In genomic region chr8:22004750-22005522, GRCm38 (mm10) we compare ENCODE assay signal across 22 mouse cellular contexts. TPM values are rescaled to one million over a fixed set of nuclear protein-coding genes. Genes with fewer than 3 reads are reported as not detected.
"Had no signal": no experiment of that assay in that cellular context is flagged by ENCODE, and none has a peak within 500 bp of the region (broad histone marks: within the 10 kb centered on the region; RNA-seq: fewer than 3 reads in every experiment).

No protein-coding gene starts in this region.

- ATAC-seq: inflammation-experienced regulatory T-cells, adult 6 months; intestine, postnatal 0 days; lung, postnatal 0 days had no signal

- H3K4me2 ChIP-seq: limb, embryonic 12.5 days; stomach, embryonic 15.5 days had no signal

- H3K36me3 ChIP-seq: limb, embryonic 12.5 days; stomach, embryonic 15.5 days had no signal

- H3K4me3 ChIP-seq: limb, embryonic 12.5 days; stomach, embryonic 15.5 days had no signal

- H3K4me1 ChIP-seq: limb, embryonic 12.5 days; stomach, embryonic 15.5 days had no signal

- DNase-seq: kidney, adult 8-10 months; layer of hippocampus, postnatal 36 days; lung, adult 2 months; lung, postnatal 36 days; midbrain, embryonic 14.5 days; right cerebral cortex, adult 18-20 months; thymus, adult 2 months; thymus, postnatal 25 days had no signal

- H3K27me3 ChIP-seq: limb, embryonic 12.5 days; stomach, embryonic 15.5 days had no signal

- H3K27ac ChIP-seq: limb, embryonic 12.5 days; liver, embryonic 14.5 days; stomach, embryonic 15.5 days had no signal

- H3K9me3 ChIP-seq: limb, embryonic 12.5 days; stomach, embryonic 15.5 days had no signal

- H3K9ac ChIP-seq: limb, embryonic 12.5 days; liver, embryonic 14.5 days; stomach, embryonic 15.5 days had no signal

RNA-seq across cellular contexts. Expression of gene Ccdc70, which starts 35.4 kb away (rescaled TPM):
- total RNA-seq: layer of hippocampus, postnatal 36 days; left cerebral cortex, adult 8-10 months; left cerebral cortex, postnatal 25 days; megakaryocyte progenitor cell, adult 5-6 weeks had no signal
- polyA plus RNA-seq: inflammation-experienced regulatory T-cells, adult 6 months; intestine, postnatal 0 days; kidney, embryonic 16.5 days; limb, embryonic 12.5 days; liver, embryonic 14.5 days; lung, adult 2 months; lung, postnatal 0 days; midbrain, embryonic 14.5 days; neural tube, embryonic 14.5 days; spleen, adult 2 months; stomach, embryonic 15.5 days; thymus, adult 2 months; urinary bladder, adult 2 months had no signal

RNA-seq across cellular contexts. Expression of gene Fam90a1a, which starts 46.4 kb away (rescaled TPM):
- total RNA-seq: layer of hippocampus, postnatal 36 days; left cerebral cortex, adult 8-10 months; left cerebral cortex, postnatal 25 days; megakaryocyte progenitor cell, adult 5-6 weeks had no signal
- polyA plus RNA-seq: inflammation-experienced regulatory T-cells, adult 6 months; intestine, postnatal 0 days; kidney, embryonic 16.5 days; limb, embryonic 12.5 days; liver, embryonic 14.5 days; lung, adult 2 months; lung, postnatal 0 days; midbrain, embryonic 14.5 days; neural tube, embryonic 14.5 days; spleen, adult 2 months; stomach, embryonic 15.5 days; testis, adult 2 months; thymus, adult 2 months; urinary bladder, adult 2 months had no signal

RNA-seq across cellular contexts. Expression of gene Defb13, which starts 58.4 kb away (rescaled TPM):
- total RNA-seq: layer of hippocampus, postnatal 36 days; left cerebral cortex, adult 8-10 months; left cerebral cortex, postnatal 25 days; megakaryocyte progenitor cell, adult 5-6 weeks had no signal
- polyA plus RNA-seq: inflammation-experienced regulatory T-cells, adult 6 months; intestine, postnatal 0 days; kidney, embryonic 16.5 days; limb, embryonic 12.5 days; liver, embryonic 14.5 days; lung, adult 2 months; lung, postnatal 0 days; midbrain, embryonic 14.5 days; neural tube, embryonic 14.5 days; spleen, adult 2 months; stomach, embryonic 15.5 days; testis, adult 2 months; thymus, adult 2 months; urinary bladder, adult 2 months had no signal
